Mouse (Mus musculus) induced T-regulatory cell, adult 2 months (primary cell): ENCODE measurements around the gene Iqgap2.

Experiments
- DNase-seq: peaks from one replicate; pipeline ENCODE4 v3.0.0-alpha.2; 2012; ENCODE audit warnings: low read depth

Iqgap2 gene

GRCm38 (mm10) chr13:95891491-95891925 lies at the start of gene Iqgap2:
Iqgap2 (minus strand) TSS chr13:95891922.
- DNase-seq: no peak

- DNase-seq: no peak
Measured at GRCm38 (mm10) chr13:95940811-95941210, 49.1 kb upstream of the Iqgap2 start.

- no peak for DNase-seq
Measured at GRCm38 (mm10) chr13:95924201-95924621, 32.5 kb upstream of the Iqgap2 start.

- DNase-seq: no peak
Measured at GRCm38 (mm10) chr13:95922626-95923025, 30.9 kb upstream of the Iqgap2 start.

GRCm38 (mm10) chr13:95918624-95919284 lies 27.0 kb upstream of the Iqgap2 start:
- no peak for DNase-seq

- peak; percentile 44 for DNase-seq
Measured at GRCm38 (mm10) chr13:95913046-95913406, 21.3 kb upstream of the Iqgap2 start.

GRCm38 (mm10) chr13:95912157-95913045 lies 20.7 kb upstream of the Iqgap2 start:
- no peak for DNase-seq

- DNase-seq: no peak
Measured at GRCm38 (mm10) chr13:95910270-95910669, 18.5 kb upstream of the Iqgap2 start.

- DNase-seq: no peak
Measured at GRCm38 (mm10) chr13:95909244-95909643, 17.5 kb upstream of the Iqgap2 start.

GRCm38 (mm10) chr13:95902696-95903095 lies 11.0 kb upstream of the Iqgap2 start:
- no peak for DNase-seq

GRCm38 (mm10) chr13:95899885-95900650 lies 8.3 kb upstream of the Iqgap2 start:
- DNase-seq: no peak

GRCm38 (mm10) chr13:95896501-95896900 lies 4.8 kb upstream of the Iqgap2 start:
- no peak for DNase-seq

- no peak for DNase-seq
Measured at GRCm38 (mm10) chr13:95893166-95893565, 1.4 kb upstream of the Iqgap2 start.

- DNase-seq: no peak
Measured at GRCm38 (mm10) chr13:95892611-95893145, 956 bp upstream of the Iqgap2 start.

- DNase-seq: peak; percentile 92
Measured at GRCm38 (mm10) chr13:95891926-95892610, 346 bp upstream of the Iqgap2 start.

GRCm38 (mm10) chr13:95890851-95891471 lies 761 bp downstream of the Iqgap2 start:
- peak; percentile 78 for DNase-seq

- peak; percentile 40 for DNase-seq
Measured at GRCm38 (mm10) chr13:95889981-95890545, 1.7 kb downstream of the Iqgap2 start.

GRCm38 (mm10) chr13:95889366-95889765 lies 2.4 kb downstream of the Iqgap2 start:
- no peak for DNase-seq

GRCm38 (mm10) chr13:95888621-95889020 lies 3.1 kb downstream of the Iqgap2 start:
- DNase-seq: no peak

GRCm38 (mm10) chr13:95888170-95888569 lies 3.6 kb downstream of the Iqgap2 start:
- no peak for DNase-seq

- DNase-seq: no peak
Measured at GRCm38 (mm10) chr13:95887375-95887774, 4.3 kb downstream of the Iqgap2 start.
